Mouse (Mus musculus): ENCODE results near the gene Gm20521.

Gm20521 gene

DNA sequence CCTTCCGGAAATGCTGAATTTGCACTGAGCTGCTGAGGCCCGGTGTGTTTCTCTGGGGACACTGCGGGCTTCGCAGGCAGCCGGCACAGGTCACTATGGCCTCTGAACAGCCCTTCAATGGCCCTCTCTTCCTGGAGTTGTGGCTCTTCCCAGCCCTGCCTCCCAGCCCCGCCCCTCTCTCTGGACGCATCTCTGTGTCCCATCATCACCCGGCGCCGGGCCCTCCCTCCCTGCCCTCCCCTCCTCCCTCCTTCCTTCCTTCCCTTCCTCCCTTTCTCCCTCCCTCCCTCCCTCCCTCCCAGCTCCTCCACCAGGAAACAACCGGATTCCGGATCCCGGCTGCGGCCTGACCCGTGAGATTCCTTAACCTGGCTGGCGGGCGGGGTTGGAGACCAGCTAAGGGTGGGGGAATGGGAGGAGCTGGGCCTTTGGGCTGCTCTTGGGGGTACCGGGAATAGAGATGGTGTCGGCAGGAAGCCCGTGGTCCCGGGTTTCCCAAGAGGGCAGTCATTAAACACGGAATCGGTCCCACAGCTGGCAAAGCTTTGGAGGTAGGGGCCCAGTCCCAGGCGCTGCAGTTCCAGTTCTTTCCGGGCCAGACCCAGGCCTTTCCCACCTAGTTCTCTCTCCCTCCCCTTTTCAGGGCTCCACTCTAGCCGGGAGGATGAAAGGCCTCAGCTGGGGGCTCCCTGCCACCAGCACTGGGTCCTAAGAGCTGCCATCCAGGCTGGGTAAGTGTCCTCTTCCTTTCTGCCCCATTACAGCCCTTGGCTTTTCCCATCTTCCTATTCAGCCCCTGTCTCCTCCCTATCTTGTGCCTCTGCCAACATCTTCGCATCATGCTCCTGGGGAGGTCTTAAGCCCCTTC, at the start of gene Gm20521, which contains the start of gene Bcl2l2:
Gm20521 (plus strand) TSS at position 288 of the 868 bp plus-strand sequence.
Bcl2l2 (plus strand) TSS at position 224 of the 868 bp plus-strand sequence.
- DNase-seq (ENCODE audit: extremely low spot score) = peak; percentile 91

GRCm38 (mm10) chr14:54843461-54843860, 39.8 kb upstream of the Gm20521 start:
- DNase-seq (ENCODE audit: extremely low spot score) = peak; percentile 14

DNA sequence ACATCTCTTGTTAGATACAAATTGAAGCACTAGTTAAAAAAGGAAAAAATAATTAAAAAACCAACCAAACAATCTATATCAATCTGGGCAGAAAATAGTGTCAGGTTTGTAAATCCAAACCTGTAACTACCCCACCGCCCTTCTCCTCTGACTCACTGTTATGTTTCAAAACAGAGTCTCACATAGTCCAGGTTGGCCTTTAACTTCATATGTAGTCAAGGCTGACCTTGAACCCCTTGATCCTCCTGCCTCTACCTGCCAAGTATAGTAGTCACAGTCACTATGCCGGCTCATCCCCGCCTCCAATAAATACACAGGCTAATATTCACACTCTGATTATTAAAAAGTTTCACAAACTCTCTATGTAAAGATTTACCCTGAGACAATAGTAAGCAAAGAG, 27.5 kb upstream of the Gm20521 start:
- DNase-seq (ENCODE audit: extremely low spot score) = no peak

DNA sequence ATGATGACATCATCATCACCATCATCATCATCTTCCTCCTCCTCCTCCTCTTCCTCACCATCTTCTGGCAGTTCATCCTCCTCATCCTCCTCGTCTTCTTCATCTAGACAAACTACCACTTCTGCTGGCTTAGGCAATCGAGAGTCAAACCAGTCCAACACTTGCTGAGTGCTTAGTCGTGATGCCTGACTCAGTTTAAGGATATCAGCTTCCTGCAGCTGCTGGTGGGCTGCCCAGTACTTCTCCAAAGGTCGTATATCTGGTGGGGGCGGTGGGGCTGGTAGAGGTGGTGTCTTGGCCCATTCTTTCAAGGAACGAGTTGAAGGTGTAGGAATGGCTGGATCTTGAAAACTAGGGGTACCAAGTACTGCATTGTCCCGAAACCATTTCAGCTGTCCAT, 26.5 kb upstream of the Gm20521 start:
- DNase-seq (ENCODE audit: extremely low spot score) = no peak

GRCm38 (mm10) chr14:54857891-54858290, 25.4 kb upstream of the Gm20521 start:
- DNase-seq (ENCODE audit: extremely low spot score) = no peak

DNA sequence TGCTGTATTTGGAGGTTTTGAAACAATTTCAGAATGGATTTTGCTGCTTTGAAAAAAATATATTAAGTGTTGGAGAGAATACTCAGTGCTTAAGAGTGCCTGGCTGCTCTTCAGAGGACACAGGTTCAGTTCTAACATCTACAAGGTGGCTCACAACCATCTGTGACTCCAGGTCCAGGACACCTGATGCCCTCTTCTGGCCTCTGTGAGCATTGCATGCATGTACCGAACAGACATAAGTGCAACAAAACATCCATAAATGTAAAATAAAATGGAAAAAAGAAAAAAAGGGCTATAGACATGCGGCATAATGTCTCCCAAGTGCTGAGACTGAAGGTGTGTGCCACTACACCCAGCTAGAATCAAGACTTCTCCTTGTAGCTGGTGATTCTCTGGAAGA, 22.7 kb upstream of the Gm20521 start:
- peak; percentile 50 for DNase-seq (ENCODE audit: extremely low spot score)

- peak; percentile 96 for DNase-seq (ENCODE audit: extremely low spot score)
Measured at GRCm38 (mm10) chr14:54863501-54864312, 19.5 kb upstream of the Gm20521 start.

GRCm38 (mm10) chr14:54864313-54865036, 18.8 kb upstream of the Gm20521 start:
- DNase-seq (ENCODE audit: extremely low spot score) = no peak

- no peak for DNase-seq (ENCODE audit: extremely low spot score)
Measured at GRCm38 (mm10) chr14:54865626-54866025, 17.6 kb upstream of the Gm20521 start.

- no peak for DNase-seq (ENCODE audit: extremely low spot score)
Measured at GRCm38 (mm10) chr14:54866268-54866667, 17.0 kb upstream of the Gm20521 start.

- DNase-seq (ENCODE audit: extremely low spot score) = peak; percentile 14
Measured at GRCm38 (mm10) chr14:54866936-54867335, 16.3 kb upstream of the Gm20521 start.

DNA sequence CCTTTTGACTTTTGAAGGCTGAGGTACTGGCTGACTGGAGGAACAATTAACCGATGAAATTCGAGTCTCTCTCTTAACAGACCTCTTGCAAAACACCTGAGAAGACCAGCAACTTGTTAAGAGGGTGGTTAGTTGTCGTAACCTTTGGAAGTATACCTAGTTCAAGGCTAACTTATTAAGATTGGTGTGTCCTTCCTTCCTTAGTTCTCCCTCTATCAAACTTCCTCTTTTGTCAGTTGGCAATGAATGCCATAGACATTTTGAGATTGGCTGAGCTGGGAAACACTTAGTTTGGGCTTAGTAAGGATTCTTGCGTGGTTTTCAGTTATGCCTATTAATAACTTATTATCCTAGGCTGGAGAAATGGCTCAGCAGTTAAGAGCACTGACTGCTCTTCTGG, 15.2 kb upstream of the Gm20521 start:
- DNase-seq (ENCODE audit: extremely low spot score) = no peak

GRCm38 (mm10) chr14:54870861-54871260, 12.4 kb upstream of the Gm20521 start, which contains the start of gene Homez:
Gene Homez, minus strand, starts transcription at chr14:54870961.
- no peak for DNase-seq (ENCODE audit: extremely low spot score)

DNA sequence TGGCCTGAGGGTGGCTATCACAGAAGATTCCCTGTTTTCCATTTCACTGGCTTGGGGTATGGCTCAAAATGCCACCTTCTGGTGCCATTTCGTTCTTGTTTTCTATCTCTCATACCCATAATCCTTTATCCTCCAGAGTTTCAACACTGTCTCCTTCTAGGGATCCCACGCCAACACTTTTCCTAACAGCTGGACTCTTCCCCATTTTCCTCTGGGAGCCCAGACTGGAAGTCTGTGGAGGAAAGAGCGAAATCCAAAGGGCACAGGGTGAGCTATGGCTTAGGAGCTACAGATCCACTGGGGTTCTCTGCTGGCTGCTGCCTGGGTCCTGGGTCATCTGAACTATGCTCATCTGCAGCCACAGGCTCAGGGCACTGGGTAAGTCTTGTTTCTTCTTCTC, 9.1 kb upstream of the Gm20521 start:
- DNase-seq (ENCODE audit: extremely low spot score) = no peak

- DNase-seq (ENCODE audit: extremely low spot score) = peak; percentile 13
Measured at GRCm38 (mm10) chr14:54875844-54876538, 7.2 kb upstream of the Gm20521 start.

- peak; percentile 88 for DNase-seq (ENCODE audit: extremely low spot score)
Measured at GRCm38 (mm10) chr14:54876539-54877047, 6.6 kb upstream of the Gm20521 start.

GRCm38 (mm10) chr14:54877048-54877715, 6.1 kb upstream of the Gm20521 start, which contains the start of gene Ppp1r3e:
Gene Ppp1r3e, minus strand, starts transcription at chr14:54877550.
- DNase-seq (ENCODE audit: extremely low spot score) = peak; percentile 69

GRCm38 (mm10) chr14:54884022-54884712, 926 bp downstream of the Gm20521 start:
- DNase-seq (ENCODE audit: extremely low spot score) = no peak

GRCm38 (mm10) chr14:54885309-54885708, 2.1 kb downstream of the Gm20521 start:
- no peak for DNase-seq (ENCODE audit: extremely low spot score)

DNA sequence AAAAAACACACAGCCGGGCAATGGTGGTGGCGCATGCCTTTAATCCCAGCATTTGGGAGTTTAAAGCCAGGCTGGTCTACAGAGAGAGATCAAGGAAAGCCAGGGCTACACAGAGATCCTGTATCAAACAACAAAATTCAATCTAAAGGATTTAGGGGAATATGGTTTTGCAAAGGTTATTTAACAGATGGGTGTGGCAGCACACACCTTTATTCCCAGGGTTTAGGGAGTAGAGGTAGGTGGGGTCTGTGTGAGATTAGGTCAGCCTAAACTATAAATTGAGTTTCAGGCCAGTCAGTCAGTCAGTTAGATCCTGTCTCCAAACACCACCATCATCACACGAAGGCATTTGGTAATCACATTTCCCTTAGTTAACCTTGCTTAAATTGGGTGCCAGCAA, 9.0 kb downstream of the Gm20521 start, which contains the start of gene Pabpn1:
Pabpn1 (plus strand) TSS at position 301 of the 400 bp plus-strand sequence.
- no peak for DNase-seq (ENCODE audit: extremely low spot score)
